Mouse (Mus musculus): ENCODE results near the gene Oscp1. TPM values are rescaled to one million over a fixed set of nuclear protein-coding genes. Genes with fewer than 3 reads are reported as not detected.

The Oscp1 gene
- polyA plus RNA-seq, 1 experiment from 2014 or later: 22.8 TPM

- Histone ChIP-seq H3K9me3 (no peaks in the 10 kb centered on the region), H3K36me3 (0 out of 2 replicates have a peak, but pooled peaks cover 3% of the 10 kb centered on the region), H3K4me3 (peak within 1 kb of the TSS; percentile 89), H3K27ac (peak within 1 kb of the TSS; percentile 91), H3K27me3 (no peaks in the 10 kb centered on the region), H3K4me1 (peaks cover 37% of the 10 kb centered on the region), H3K9ac (peak within 1 kb of the TSS; percentile 75), H3K4me2 (peak within 1 kb of the TSS; percentile 93)
- peak; percentile 97 for ATAC-seq (ENCODE audit: borderline replicate concordance, extremely low read depth, low FRiP score, low TSS enrichment)
- 2% methylated on average over 33 of the region's 34 CpGs for WGBS
Observed at GRCm38 (mm10) chr4:126103590-126104068, 45.3 kb downstream of the Oscp1 start, which contains the start of gene Stk40. TSS of gene Stk40 (plus strand) at chr4:126103957.

DNA sequence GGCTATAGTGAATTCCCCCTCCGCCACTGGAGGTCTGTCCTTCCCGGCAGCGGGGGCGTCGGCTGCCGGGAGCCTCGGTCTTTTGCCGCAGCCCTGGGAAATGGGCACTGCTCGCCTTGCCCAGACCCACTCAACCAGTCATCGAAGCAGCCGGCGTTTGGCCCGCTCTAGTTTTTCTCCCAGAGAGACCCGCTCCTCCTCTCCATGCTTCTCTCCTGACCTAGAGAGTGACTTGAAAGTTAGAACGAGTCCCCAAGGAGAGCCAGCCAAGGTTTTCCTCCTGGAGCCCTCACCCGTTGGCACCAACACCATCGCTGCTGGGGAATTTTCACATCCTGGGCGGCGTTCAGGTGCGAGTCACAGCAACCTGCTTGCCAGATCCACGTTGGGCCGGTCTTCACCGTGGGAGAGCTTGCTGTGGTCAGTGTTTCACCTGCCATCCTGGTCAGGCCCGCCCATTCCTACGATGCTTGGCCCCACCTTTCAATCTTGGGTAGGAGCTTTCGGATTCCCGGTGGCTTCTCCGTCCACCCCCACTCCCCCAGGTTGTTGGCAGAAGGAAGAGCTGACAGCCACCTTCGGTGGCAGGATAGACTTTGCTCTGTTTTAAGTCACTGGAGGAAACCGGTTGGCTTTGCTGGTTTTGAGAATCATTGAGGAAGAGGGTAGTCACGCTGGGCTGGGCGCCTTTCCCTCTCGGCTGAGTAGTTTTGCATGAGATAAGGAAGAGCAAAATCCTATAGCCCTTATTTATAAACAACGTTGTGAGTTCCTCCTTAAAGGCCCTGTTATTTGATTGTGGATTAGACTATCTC is 46.1 kb downstream of the Oscp1 start:
- Histone ChIP-seq H3K4me2 (peak overlapping the region; percentile 93), H3K36me3 (0 out of 2 replicates have a peak, but pooled peaks cover 3% of the 10 kb centered on the region), H3K9me3 (no peaks in the 10 kb centered on the region), H3K4me1 (peaks cover 45% of the 10 kb centered on the region), H3K27me3 (no peaks in the 10 kb centered on the region), H3K27ac (peak overlapping the region; percentile 77), H3K9ac (peak overlapping the region; percentile 75), H3K4me3 (peak overlapping the region; percentile 89)
- WGBS: 2% methylated on average over 34 of the region's 34 CpGs
- peak; percentile 7; the same call in 1 of the 2 replicates for ATAC-seq (ENCODE audit: borderline replicate concordance, extremely low read depth, low FRiP score, low TSS enrichment)

DNA sequence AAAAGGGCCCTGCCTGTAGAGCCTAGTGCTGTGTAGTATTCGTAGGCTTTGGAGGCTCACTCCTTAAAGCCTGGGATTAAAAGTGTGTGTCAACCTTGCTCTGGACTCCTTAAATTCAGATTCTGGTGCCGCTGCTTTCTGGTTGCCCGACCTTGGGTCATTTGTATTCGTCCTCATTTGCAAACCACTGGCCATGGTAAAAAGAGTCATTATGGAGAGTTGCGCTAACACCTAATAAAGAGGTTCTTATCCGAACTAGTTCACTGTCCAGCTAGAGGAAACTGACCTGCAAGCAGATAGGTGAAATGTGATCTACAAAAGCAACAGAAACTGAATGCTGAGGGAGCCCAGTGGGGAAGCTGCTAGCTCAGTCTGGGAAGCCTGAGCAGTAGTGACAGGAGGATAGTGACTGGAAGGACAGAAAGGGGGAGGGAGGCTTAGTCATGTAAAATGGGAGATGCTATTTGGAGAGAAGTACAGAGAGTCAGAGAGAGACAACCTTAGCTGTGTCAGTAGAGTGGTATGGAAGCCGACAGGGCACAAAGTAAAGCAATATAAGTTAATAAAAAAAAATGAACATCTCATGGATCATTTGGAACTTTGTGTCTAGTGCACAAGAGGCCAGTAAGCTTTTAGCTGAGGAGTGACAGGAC is 46.9 kb downstream of the Oscp1 start:
- no peak for ATAC-seq (ENCODE audit: borderline replicate concordance, extremely low read depth, low FRiP score, low TSS enrichment)
- H3K27ac ChIP-seq: no peak overlapping the region
- H3K36me3 ChIP-seq: no peaks in the 10 kb centered on the region
- H3K9ac ChIP-seq: peak overlapping the region; percentile 75; the same call in 1 of the 2 replicates
- H3K4me2 ChIP-seq: peak overlapping the region; percentile 93
- H3K9me3 ChIP-seq: no peaks in the 10 kb centered on the region
- H3K27me3 ChIP-seq: no peaks in the 10 kb centered on the region
- H3K4me1 ChIP-seq: peaks cover 53% of the 10 kb centered on the region
- H3K4me3 ChIP-seq: peak overlapping the region; percentile 89
- WGBS: 52% methylated on average over 7 of the region's 7 CpGs

GRCm38 (mm10) chr4:126108061-126108740 is 49.8 kb downstream of the Oscp1 start:
- no peak overlapping the region for H3K9ac ChIP-seq
- H3K4me3 ChIP-seq: no peak overlapping the region
- H3K27ac ChIP-seq: no peak overlapping the region
- ATAC-seq (ENCODE audit: borderline replicate concordance, extremely low read depth, low FRiP score, low TSS enrichment): no peak
- H3K36me3 ChIP-seq: no peaks in the 10 kb centered on the region
- no peaks in the 10 kb centered on the region for H3K9me3 ChIP-seq
- WGBS: 56% methylated on average over 8 of the region's 8 CpGs
- no peak overlapping the region for H3K4me2 ChIP-seq
- peaks cover 65% of the 10 kb centered on the region for H3K4me1 ChIP-seq
- no peaks in the 10 kb centered on the region for H3K27me3 ChIP-seq

DNA sequence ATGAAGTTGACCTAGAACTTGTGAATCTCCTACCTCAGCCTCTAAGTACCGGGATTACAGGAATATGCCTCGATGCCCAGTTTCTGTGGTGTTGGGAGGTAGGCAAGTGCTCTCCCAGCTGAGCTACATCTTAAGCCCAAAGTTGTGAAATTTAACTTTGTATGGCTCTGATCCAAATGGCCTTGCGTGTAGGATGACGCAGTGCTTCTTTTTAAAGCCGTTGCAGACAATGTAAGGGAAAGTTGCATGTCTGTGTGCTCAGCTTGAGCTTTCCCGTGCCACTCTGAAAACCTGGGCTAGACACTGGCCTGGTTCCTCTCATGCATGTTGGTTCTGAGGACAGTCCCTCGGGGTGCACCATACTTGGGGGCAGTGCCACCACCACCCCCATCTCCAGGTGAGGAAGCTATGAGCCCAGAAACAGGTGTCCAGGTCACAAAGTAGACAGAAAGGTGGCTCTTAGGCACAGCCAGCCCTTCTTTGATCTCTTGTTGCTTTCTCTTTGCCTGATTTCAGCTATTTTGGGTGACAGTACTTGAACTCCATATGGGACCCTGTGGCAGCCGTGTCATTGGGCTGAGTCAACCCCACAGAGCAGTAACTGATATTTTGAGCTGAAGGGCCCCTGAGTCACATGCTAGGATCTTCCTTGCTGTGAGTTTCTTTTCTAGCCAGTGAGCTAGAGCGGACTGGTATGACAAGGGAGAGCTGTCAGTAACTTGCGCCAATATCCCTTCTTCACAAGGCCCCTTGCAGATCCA is 51.4 kb downstream of the Oscp1 start:
- Histone ChIP-seq H3K9me3 (no peaks in the 10 kb centered on the region), H3K4me2 (peak overlapping the region; percentile 41), H3K27ac (peak overlapping the region; percentile 93), H3K4me3 (no peak overlapping the region), H3K9ac (no peak overlapping the region), H3K27me3 (no peaks in the 10 kb centered on the region), H3K4me1 (peaks cover 70% of the 10 kb centered on the region), H3K36me3 (no peaks in the 10 kb centered on the region)
- WGBS: 45% methylated on average over 10 of the region's 10 CpGs
- ATAC-seq (ENCODE audit: borderline replicate concordance, extremely low read depth, low FRiP score, low TSS enrichment): no peak

GRCm38 (mm10) chr4:126110374-126111152 is 52.2 kb downstream of the Oscp1 start:
- 2% methylated on average over 12 of the region's 12 CpGs for WGBS
- Histone ChIP-seq H3K36me3 (no peaks in the 10 kb centered on the region), H3K27me3 (no peaks in the 10 kb centered on the region), H3K27ac (peak overlapping the region; percentile 93), H3K9ac (peak overlapping the region; percentile 20), H3K9me3 (no peaks in the 10 kb centered on the region), H3K4me2 (peak overlapping the region; percentile 41), H3K4me3 (0 out of 2 replicates have a peak overlapping the region, but pooled peaks have one; percentile 3), H3K4me1 (peaks cover 68% of the 10 kb centered on the region)
- ATAC-seq (ENCODE audit: borderline replicate concordance, extremely low read depth, low FRiP score, low TSS enrichment): peak; percentile 85

DNA sequence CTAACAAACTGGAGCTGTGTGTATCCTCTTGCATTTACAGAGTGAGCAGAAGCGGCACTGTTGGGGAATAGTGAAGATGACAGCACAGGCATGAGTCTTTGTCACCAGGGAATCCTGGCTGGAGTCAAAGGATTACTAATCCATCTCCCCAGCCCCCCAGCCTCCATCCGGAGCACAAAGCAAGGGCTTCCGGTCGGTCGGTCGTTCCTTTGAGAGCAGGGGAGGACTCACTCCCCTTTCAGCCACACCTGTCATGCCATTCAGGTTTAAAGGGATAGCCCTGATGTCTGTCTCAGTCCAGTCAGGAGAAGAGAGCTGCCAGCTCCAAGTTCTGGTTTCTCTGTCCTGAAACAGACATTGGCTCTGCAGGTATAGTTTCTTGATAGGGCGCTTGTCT is 52.8 kb downstream of the Oscp1 start:
- Histone ChIP-seq H3K4me2 (peak overlapping the region; percentile 41), H3K27ac (peak overlapping the region; percentile 93), H3K9ac (peak overlapping the region; percentile 20), H3K4me3 (0 out of 2 replicates have a peak overlapping the region, but pooled peaks have one; percentile 3), H3K4me1 (peaks cover 68% of the 10 kb centered on the region), H3K9me3 (no peaks in the 10 kb centered on the region), H3K36me3 (no peaks in the 10 kb centered on the region), H3K27me3 (no peaks in the 10 kb centered on the region)
- no peak for ATAC-seq (ENCODE audit: borderline replicate concordance, extremely low read depth, low FRiP score, low TSS enrichment)
- WGBS: 18% methylated on average over 7 of the region's 7 CpGs

DNA sequence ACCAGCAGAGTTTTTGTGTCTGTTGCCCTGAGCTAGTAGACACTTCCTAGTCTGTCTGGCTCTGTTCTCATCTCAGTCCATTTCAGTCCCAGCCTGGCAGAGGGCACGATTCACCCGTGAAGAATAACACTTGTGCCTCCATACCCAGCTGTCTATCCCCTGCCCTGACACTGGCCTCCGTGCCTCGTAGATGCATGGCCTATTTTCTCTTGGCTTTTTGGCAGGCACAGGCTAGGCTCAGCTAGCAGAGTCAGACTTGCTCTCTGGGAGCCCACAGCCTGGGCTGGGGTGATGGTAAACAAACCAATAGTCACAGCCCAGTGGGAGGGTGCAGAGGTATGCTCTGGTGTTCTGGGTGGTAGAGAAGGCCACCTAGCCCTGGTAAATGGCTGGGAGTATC is 54.9 kb downstream of the Oscp1 start:
- Histone ChIP-seq H3K27me3 (no peaks in the 10 kb centered on the region), H3K4me2 (no peak overlapping the region), H3K4me3 (no peak overlapping the region), H3K9ac (no peak overlapping the region), H3K27ac (no peak overlapping the region), H3K4me1 (peaks cover 79% of the 10 kb centered on the region), H3K9me3 (no peaks in the 10 kb centered on the region), H3K36me3 (no peaks in the 10 kb centered on the region)
- WGBS: 64% methylated on average over 4 of the region's 4 CpGs
- ATAC-seq (ENCODE audit: borderline replicate concordance, extremely low read depth, low FRiP score, low TSS enrichment): no peak

DNA sequence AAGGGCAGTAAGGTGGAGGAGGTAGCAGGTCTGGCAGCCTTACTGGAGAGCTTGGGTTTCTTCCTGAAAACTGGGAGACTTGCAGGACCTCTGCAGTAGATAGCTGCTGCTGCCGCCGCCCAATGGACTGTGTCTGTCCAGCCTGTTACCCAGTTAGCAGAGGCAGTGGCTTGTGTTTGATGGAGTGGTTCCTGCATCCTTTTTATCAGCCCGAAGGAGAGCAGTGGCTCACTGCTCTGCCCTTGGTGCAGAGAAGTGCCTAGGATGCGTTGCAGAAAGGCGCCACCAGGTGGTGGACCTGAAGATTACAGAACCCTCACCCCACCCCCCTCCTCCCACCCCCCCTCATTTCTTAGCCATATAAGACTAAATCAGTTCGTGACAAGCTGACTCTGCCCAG is 55.6 kb downstream of the Oscp1 start:
- no peak for ATAC-seq (ENCODE audit: borderline replicate concordance, extremely low read depth, low FRiP score, low TSS enrichment)
- WGBS: 22% methylated on average over 6 of the region's 6 CpGs
- no peak overlapping the region for H3K27ac ChIP-seq
- H3K27me3 ChIP-seq: no peaks in the 10 kb centered on the region
- H3K4me1 ChIP-seq: peaks cover 78% of the 10 kb centered on the region
- no peak overlapping the region for H3K9ac ChIP-seq
- H3K4me3 ChIP-seq: no peak overlapping the region
- no peaks in the 10 kb centered on the region; the same call in 1 of the 2 replicates for H3K36me3 ChIP-seq
- H3K4me2 ChIP-seq: no peak overlapping the region
- no peaks in the 10 kb centered on the region for H3K9me3 ChIP-seq

DNA sequence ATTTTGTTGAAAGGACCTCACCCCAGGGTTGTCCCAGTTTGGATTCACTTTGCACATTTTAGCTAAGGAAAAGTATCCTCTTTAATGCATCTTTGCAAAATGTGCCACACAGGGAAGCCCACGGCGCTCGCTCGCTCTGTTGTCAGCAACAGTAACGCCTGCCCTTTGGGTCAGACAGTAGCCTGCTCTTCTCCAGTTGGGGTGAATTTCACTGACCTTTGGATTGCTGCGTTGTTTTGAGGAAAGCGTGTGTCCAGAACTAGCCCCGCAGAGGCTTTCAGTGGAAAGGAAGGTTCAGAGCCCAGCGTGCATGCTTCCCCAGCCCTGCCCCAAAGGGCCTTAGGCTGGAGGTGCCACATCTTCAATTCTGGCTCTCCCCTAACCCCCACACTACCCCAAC is 57.0 kb downstream of the Oscp1 start:
- no peaks in the 10 kb centered on the region for H3K27me3 ChIP-seq
- no peak overlapping the region for H3K9ac ChIP-seq
- H3K27ac ChIP-seq: no peak overlapping the region
- H3K4me1 ChIP-seq: peaks cover 63% of the 10 kb centered on the region
- H3K4me2 ChIP-seq: no peak overlapping the region
- H3K36me3 ChIP-seq: no peaks in the 10 kb centered on the region; the same call in 1 of the 2 replicates
- no peak for ATAC-seq (ENCODE audit: borderline replicate concordance, extremely low read depth, low FRiP score, low TSS enrichment)
- H3K4me3 ChIP-seq: no peak overlapping the region
- H3K9me3 ChIP-seq: no peaks in the 10 kb centered on the region
- whole genome bisulfite sequencing: 78% methylated on average over 9 of the region's 9 CpGs

Data from lung, embryonic 15.5 days (tissue).